Mouse (Mus musculus): ENCODE measurements around the gene Pard3b. TPM values are rescaled to one million over a fixed set of nuclear protein-coding genes. Genes with fewer than 3 reads are reported as not detected.

The Pard3b gene
- polyA plus RNA-seq, 1 experiment from 2014 or later: 15.4 TPM

- Histone ChIP-seq H3K27me3 (ENCODE audit: control insufficient read depth, insufficient read depth, low read length) (peaks cover 18% of the 10 kb centered on the region; the same call in 1 of the 2 replicates), H3K4me1 (replicated peaks; ENCODE audit: control insufficient read depth, insufficient read depth, low read length) (no peaks in the 10 kb centered on the region), H3K4me3 (ENCODE audit: low read depth, low read length) (no peak overlapping the region), H3K27ac (ENCODE audit: low read depth, low read length) (no peak overlapping the region), H3K36me3 (ENCODE audit: control insufficient read depth, insufficient read depth, low read length) (no peaks in the 10 kb centered on the region), H3K9ac (ENCODE audit: low read length) (no peak overlapping the region), H3K4me2 (ENCODE audit: low read depth, low read length, severe bottlenecking) (no peak overlapping the region), H3K9me3 (ENCODE audit: control insufficient read depth, low read length) (no peaks in the 10 kb centered on the region)
- ATAC-seq (replicated peaks; ENCODE audit: low FRiP score): no peak
- no peak for DNase-seq (ENCODE audit: low spot score)
- 82% methylated on average over 3 of the region's 3 CpGs for WGBS
Measured at GRCm38 (mm10) chr1:62437493-62437892, 798.9 kb downstream of the Pard3b start.

- DNase-seq (ENCODE audit: low spot score) (no peak), ATAC-seq (replicated peaks; ENCODE audit: low FRiP score) (no peak)
- no peak overlapping the region for H3K4me3 ChIP-seq (ENCODE audit: low read depth, low read length)
- 91% methylated on average over 3 of the region's 3 CpGs for WGBS
- H3K4me2 ChIP-seq (ENCODE audit: low read depth, low read length, severe bottlenecking): no peak overlapping the region
- H3K4me1 ChIP-seq (replicated peaks; ENCODE audit: control insufficient read depth, insufficient read depth, low read length): no peaks in the 10 kb centered on the region
- H3K9me3 ChIP-seq (ENCODE audit: control insufficient read depth, low read length): no peaks in the 10 kb centered on the region
- H3K27me3 ChIP-seq (ENCODE audit: control insufficient read depth, insufficient read depth, low read length): no peaks in the 10 kb centered on the region
- no peaks in the 10 kb centered on the region for H3K36me3 ChIP-seq (ENCODE audit: control insufficient read depth, insufficient read depth, low read length)
- no peak overlapping the region for H3K9ac ChIP-seq (ENCODE audit: low read length)
- H3K27ac ChIP-seq (ENCODE audit: low read depth, low read length): no peak overlapping the region
Measured at GRCm38 (mm10) chr1:62444406-62444805, 805.8 kb downstream of the Pard3b start.

GRCm38 (mm10) chr1:62446818-62447217 is 808.2 kb downstream of the Pard3b start:
- Histone ChIP-seq H3K9ac (ENCODE audit: low read length) (no peak overlapping the region), H3K4me3 (ENCODE audit: low read depth, low read length) (no peak overlapping the region), H3K4me2 (ENCODE audit: low read depth, low read length, severe bottlenecking) (no peak overlapping the region), H3K27me3 (ENCODE audit: control insufficient read depth, insufficient read depth, low read length) (no peaks in the 10 kb centered on the region), H3K9me3 (ENCODE audit: control insufficient read depth, low read length) (no peaks in the 10 kb centered on the region), H3K4me1 (replicated peaks; ENCODE audit: control insufficient read depth, insufficient read depth, low read length) (no peaks in the 10 kb centered on the region), H3K36me3 (ENCODE audit: control insufficient read depth, insufficient read depth, low read length) (no peaks in the 10 kb centered on the region), H3K27ac (ENCODE audit: low read depth, low read length) (no peak overlapping the region)
- WGBS: 74% methylated on average over 1 of the region's 1 CpGs
- DNase-seq (ENCODE audit: low spot score) (no peak), ATAC-seq (replicated peaks; ENCODE audit: low FRiP score) (no peak)

- Histone ChIP-seq H3K4me3 (ENCODE audit: low read depth, low read length) (no peak overlapping the region), H3K4me1 (replicated peaks; ENCODE audit: control insufficient read depth, insufficient read depth, low read length) (no peaks in the 10 kb centered on the region), H3K27ac (ENCODE audit: low read depth, low read length) (no peak overlapping the region), H3K9ac (ENCODE audit: low read length) (no peak overlapping the region), H3K27me3 (ENCODE audit: control insufficient read depth, insufficient read depth, low read length) (no peaks in the 10 kb centered on the region), H3K36me3 (ENCODE audit: control insufficient read depth, insufficient read depth, low read length) (no peaks in the 10 kb centered on the region), H3K4me2 (ENCODE audit: low read depth, low read length, severe bottlenecking) (no peak overlapping the region), H3K9me3 (ENCODE audit: control insufficient read depth, low read length) (no peaks in the 10 kb centered on the region)
- DNase-seq (ENCODE audit: low spot score): no peak
- ATAC-seq (replicated peaks; ENCODE audit: low FRiP score): no peak
- WGBS: 94% methylated on average over 7 of the region's 7 CpGs
Measured at GRCm38 (mm10) chr1:62449193-62449875, 810.7 kb downstream of the Pard3b start.

- H3K4me1 ChIP-seq (replicated peaks; ENCODE audit: control insufficient read depth, insufficient read depth, low read length): no peaks in the 10 kb centered on the region
- no peaks in the 10 kb centered on the region for H3K36me3 ChIP-seq (ENCODE audit: control insufficient read depth, insufficient read depth, low read length)
- no peak overlapping the region for H3K4me3 ChIP-seq (ENCODE audit: low read depth, low read length)
- DNase-seq (ENCODE audit: low spot score): no peak
- H3K9me3 ChIP-seq (ENCODE audit: control insufficient read depth, low read length): no peaks in the 10 kb centered on the region
- no peak for ATAC-seq (replicated peaks; ENCODE audit: low FRiP score)
- no peaks in the 10 kb centered on the region for H3K27me3 ChIP-seq (ENCODE audit: control insufficient read depth, insufficient read depth, low read length)
- 50% methylated on average over 8 of the region's 8 CpGs for WGBS
- H3K4me2 ChIP-seq (ENCODE audit: low read depth, low read length, severe bottlenecking): no peak overlapping the region
- H3K27ac ChIP-seq (ENCODE audit: low read depth, low read length): no peak overlapping the region
- H3K9ac ChIP-seq (ENCODE audit: low read length): no peak overlapping the region
Measured at GRCm38 (mm10) chr1:62465536-62465935, 826.9 kb downstream of the Pard3b start.

- no peak for ATAC-seq (replicated peaks; ENCODE audit: low FRiP score)
- Histone ChIP-seq H3K4me2 (ENCODE audit: low read depth, low read length, severe bottlenecking) (no peak overlapping the region), H3K36me3 (ENCODE audit: control insufficient read depth, insufficient read depth, low read length) (no peaks in the 10 kb centered on the region), H3K4me3 (ENCODE audit: low read depth, low read length) (no peak overlapping the region), H3K27ac (ENCODE audit: low read depth, low read length) (no peak overlapping the region), H3K27me3 (ENCODE audit: control insufficient read depth, insufficient read depth, low read length) (no peaks in the 10 kb centered on the region), H3K4me1 (replicated peaks; ENCODE audit: control insufficient read depth, insufficient read depth, low read length) (no peaks in the 10 kb centered on the region), H3K9ac (ENCODE audit: low read length) (no peak overlapping the region), H3K9me3 (ENCODE audit: control insufficient read depth, low read length) (no peaks in the 10 kb centered on the region)
- 92% methylated on average over 1 of the region's 1 CpGs for WGBS
- no peak for DNase-seq (ENCODE audit: low spot score)
Measured at GRCm38 (mm10) chr1:62466544-62466943, 827.9 kb downstream of the Pard3b start.

- Histone ChIP-seq H3K4me2 (ENCODE audit: low read depth, low read length, severe bottlenecking) (no peak overlapping the region), H3K27me3 (ENCODE audit: control insufficient read depth, insufficient read depth, low read length) (no peaks in the 10 kb centered on the region), H3K27ac (ENCODE audit: low read depth, low read length) (no peak overlapping the region), H3K36me3 (ENCODE audit: control insufficient read depth, insufficient read depth, low read length) (no peaks in the 10 kb centered on the region), H3K4me1 (replicated peaks; ENCODE audit: control insufficient read depth, insufficient read depth, low read length) (no peaks in the 10 kb centered on the region), H3K9ac (ENCODE audit: low read length) (no peak overlapping the region), H3K9me3 (ENCODE audit: control insufficient read depth, low read length) (no peaks in the 10 kb centered on the region), H3K4me3 (ENCODE audit: low read depth, low read length) (no peak overlapping the region)
- ATAC-seq (replicated peaks; ENCODE audit: low FRiP score): no peak
- whole genome bisulfite sequencing: 91% methylated on average over 2 of the region's 2 CpGs
- DNase-seq (ENCODE audit: low spot score): no peak
Measured at GRCm38 (mm10) chr1:62483059-62483458, 844.4 kb downstream of the Pard3b start.

- Histone ChIP-seq H3K27ac (ENCODE audit: low read depth, low read length) (no peak overlapping the region), H3K4me3 (ENCODE audit: low read depth, low read length) (no peak overlapping the region), H3K4me2 (ENCODE audit: low read depth, low read length, severe bottlenecking) (no peak overlapping the region), H3K4me1 (replicated peaks; ENCODE audit: control insufficient read depth, insufficient read depth, low read length) (no peaks in the 10 kb centered on the region), H3K36me3 (ENCODE audit: control insufficient read depth, insufficient read depth, low read length) (no peaks in the 10 kb centered on the region), H3K27me3 (ENCODE audit: control insufficient read depth, insufficient read depth, low read length) (no peaks in the 10 kb centered on the region), H3K9ac (ENCODE audit: low read length) (no peak overlapping the region), H3K9me3 (ENCODE audit: control insufficient read depth, low read length) (no peaks in the 10 kb centered on the region)
- 50% methylated on average over 6 of the region's 6 CpGs for WGBS
- no peak for DNase-seq (ENCODE audit: low spot score)
- no peak for ATAC-seq (replicated peaks; ENCODE audit: low FRiP score)
Measured at GRCm38 (mm10) chr1:62488871-62489270, 850.2 kb downstream of the Pard3b start.

- Histone ChIP-seq H3K4me1 (replicated peaks; ENCODE audit: control insufficient read depth, insufficient read depth, low read length) (no peaks in the 10 kb centered on the region), H3K4me3 (ENCODE audit: low read depth, low read length) (no peak overlapping the region), H3K4me2 (ENCODE audit: low read depth, low read length, severe bottlenecking) (no peak overlapping the region), H3K9me3 (ENCODE audit: control insufficient read depth, low read length) (no peaks in the 10 kb centered on the region), H3K27ac (ENCODE audit: low read depth, low read length) (no peak overlapping the region), H3K36me3 (ENCODE audit: control insufficient read depth, insufficient read depth, low read length) (no peaks in the 10 kb centered on the region), H3K27me3 (ENCODE audit: control insufficient read depth, insufficient read depth, low read length) (no peaks in the 10 kb centered on the region), H3K9ac (ENCODE audit: low read length) (no peak overlapping the region)
- ATAC-seq (replicated peaks; ENCODE audit: low FRiP score): no peak
- DNase-seq (ENCODE audit: low spot score): no peak
- WGBS: 83% methylated on average over 5 of the region's 5 CpGs
Measured at GRCm38 (mm10) chr1:62499146-62499545, 860.5 kb downstream of the Pard3b start.

Data from forebrain, embryonic 11.5 days (tissue).